ENCODE assay signal across 8 mouse cellular contexts in genomic region chr7:139584221-139585175, GRCm38 (mm10). TPM values are rescaled to one million over a fixed set of nuclear protein-coding genes. Genes with fewer than 3 reads are reported as not detected.
DNase-seq lines count a peak whose midpoint lies in the region; ATAC-seq and TF ChIP-seq lines count a peak whose summit lies in the region.

No protein-coding gene starts in this region.

- peaks cover 100% of the 10 kb centered on the region for H3K27me3 ChIP-seq in hindbrain, embryonic 13.5 days
- H3K27me3 ChIP-seq in midbrain, postnatal 0 days (ENCODE audit: insufficient read depth, low read length): peaks cover 83% of the 10 kb centered on the region

- peak overlapping the region; percentile 17; the same call in 1 of the 2 replicates for H3K4me2 ChIP-seq in hindbrain, embryonic 13.5 days
- peak overlapping the region; percentile 9; the same call in 1 of the 2 replicates for H3K4me2 ChIP-seq in midbrain, postnatal 0 days (ENCODE audit: low read depth, low read length, poor library complexity, severe bottlenecking)

- H3K36me3 ChIP-seq in hindbrain, embryonic 13.5 days: no peaks in the 10 kb centered on the region
- H3K36me3 ChIP-seq in midbrain, postnatal 0 days (ENCODE audit: insufficient read depth, low read length): no peaks in the 10 kb centered on the region

- DNase-seq in kidney, adult 18-20 months: peak; percentile 23
- DNase-seq in kidney, postnatal 25 days: no peak
- DNase-seq in embryo, embryonic 9.5 days (ENCODE audit: extremely low spot score): peak; percentile 56
- no peak for DNase-seq in midbrain, postnatal 0 days (ENCODE audit: low spot score)
- DNase-seq in yolk sac, embryonic 10.5 days (ENCODE audit: low spot score): no peak
- DNase-seq in left cerebral cortex, adult 9 months (ENCODE audit: low spot score in 2 of 2): no peak
- DNase-seq in thymus, postnatal 0 days (ENCODE audit: low spot score): no peak

- H3K4me1 ChIP-seq in hindbrain, embryonic 13.5 days (replicated peaks): peaks cover 48% of the 10 kb centered on the region
- no peaks in the 10 kb centered on the region; the same call in 1 of the 2 replicates for H3K4me1 ChIP-seq in midbrain, postnatal 0 days (ENCODE audit: insufficient read depth, low read length)

- TF ChIP-seq CTCF in midbrain, postnatal 0 days (IDR thresholded peaks at IDR 0.05): no peak

- ATAC-seq in hindbrain, embryonic 13.5 days (ENCODE audit: low FRiP score): no peak
- no peak for ATAC-seq in midbrain, postnatal 0 days (ENCODE audit: low FRiP score)

- 0 out of 2 replicates have a peak overlapping the region, but pooled peaks have one; percentile 13 for H3K9ac ChIP-seq in hindbrain, embryonic 13.5 days
- no peak overlapping the region for H3K9ac ChIP-seq in midbrain, postnatal 0 days (replicated peaks; ENCODE audit: low read length, poor library complexity, severe bottlenecking)

- 2% methylated on average over 53 of the region's 53 CpGs for WGBS in hindbrain, embryonic 13.5 days
- 2% methylated on average over 53 of the region's 53 CpGs for WGBS in midbrain, postnatal 0 days

- no peak overlapping the region for H3K27ac ChIP-seq in hindbrain, embryonic 13.5 days
- H3K27ac ChIP-seq in midbrain, postnatal 0 days (ENCODE audit: low read depth, low read length): no peak overlapping the region

- H3K9me3 ChIP-seq in hindbrain, embryonic 13.5 days: no peaks in the 10 kb centered on the region
- no peaks in the 10 kb centered on the region for H3K9me3 ChIP-seq in midbrain, postnatal 0 days (ENCODE audit: low read length)

- no peak overlapping the region; the same call in 1 of the 2 replicates for H3K4me3 ChIP-seq in hindbrain, embryonic 13.5 days
- no peak overlapping the region for H3K4me3 ChIP-seq in midbrain, postnatal 0 days (ENCODE audit: low read depth, low read length)

RNA-seq across cellular contexts. Expression of gene Nkx6-2, which starts 1.9 kb away (rescaled TPM):
- 11.3 and 14.9 TPM in 2 replicates for polyA plus RNA-seq in hindbrain, embryonic 13.5 days (2015; fragmentation: Nextera tagmentation; extraction: Ambion mirVana)
- total RNA-seq in midbrain, postnatal 0 days (2014; rRNA removed): 8.3 and 10.0 TPM in 2 replicates
- 7.3 and 8.2 TPM in 2 replicates for polyA plus RNA-seq in midbrain, postnatal 0 days (2015; fragmentation: Nextera tagmentation; extraction: Ambion mirVana)
- 2.5 and 2.9 TPM in 2 replicates for polyA plus RNA-seq in thymus, postnatal 0 days (2015; fragmentation: Nextera tagmentation; extraction: Ambion mirVana)

Comparison
In these comparisons a context has a peak if more than half of its experiments do, and no peak if none do; other contexts are left out.
1. DNase-seq: peak in kidney, adult 18-20 months (single experiment) and embryo, embryonic 9.5 days (single experiment); none in kidney, postnatal 25 days (0 of 2), midbrain, postnatal 0 days (single experiment), yolk sac, embryonic 10.5 days (single experiment), left cerebral cortex, adult 9 months (0 of 2) and thymus, postnatal 0 days (single experiment).